Mouse (Mus musculus): ENCODE results near the gene Ano6.

Ano6 gene

GRCm38 (mm10) chr15:95768703-95769102 is 21.9 kb upstream of the Ano6 start:
- no peak for DNase-seq

- DNase-seq: no peak
Measured at GRCm38 (mm10) chr15:95769576-95769975, 21.1 kb upstream of the Ano6 start.

GRCm38 (mm10) chr15:95770307-95770706 is 20.3 kb upstream of the Ano6 start:
- no peak for DNase-seq

GRCm38 (mm10) chr15:95772374-95772773 is 18.3 kb upstream of the Ano6 start:
- DNase-seq: no peak

- peak; percentile 70 for DNase-seq
Measured at GRCm38 (mm10) chr15:95772861-95773836, 17.5 kb upstream of the Ano6 start.

- DNase-seq: no peak
Measured at GRCm38 (mm10) chr15:95774197-95774596, 16.4 kb upstream of the Ano6 start.

GRCm38 (mm10) chr15:95774674-95775414 is 15.8 kb upstream of the Ano6 start:
- no peak for DNase-seq

GRCm38 (mm10) chr15:95777743-95778142 is 12.9 kb upstream of the Ano6 start:
- DNase-seq: no peak

GRCm38 (mm10) chr15:95778710-95779109 is 11.9 kb upstream of the Ano6 start:
- no peak for DNase-seq

GRCm38 (mm10) chr15:95786624-95787023 is 4.0 kb upstream of the Ano6 start:
- DNase-seq: no peak

- no peak for DNase-seq
Measured at GRCm38 (mm10) chr15:95787578-95787977, 3.1 kb upstream of the Ano6 start.

- DNase-seq: peak; percentile 42
Measured at GRCm38 (mm10) chr15:95789562-95790528, 798 bp upstream of the Ano6 start.

- peak; percentile 45 for DNase-seq
Measured at GRCm38 (mm10) chr15:95791141-95791791, 623 bp downstream of the Ano6 start.

GRCm38 (mm10) chr15:95791855-95792254 is 1.2 kb downstream of the Ano6 start:
- no peak for DNase-seq

GRCm38 (mm10) chr15:95792261-95793260 is 1.9 kb downstream of the Ano6 start:
- DNase-seq: peak; percentile 47

GRCm38 (mm10) chr15:95793748-95794491 is 3.3 kb downstream of the Ano6 start:
- DNase-seq: no peak

GRCm38 (mm10) chr15:95794611-95795565 is 4.2 kb downstream of the Ano6 start:
- no peak for DNase-seq

GRCm38 (mm10) chr15:95796062-95796461 is 5.4 kb downstream of the Ano6 start:
- DNase-seq: no peak
